Mouse (Mus musculus): Measurements from ENCODE around the gene Bach2.

Gene Bach2

DNA sequence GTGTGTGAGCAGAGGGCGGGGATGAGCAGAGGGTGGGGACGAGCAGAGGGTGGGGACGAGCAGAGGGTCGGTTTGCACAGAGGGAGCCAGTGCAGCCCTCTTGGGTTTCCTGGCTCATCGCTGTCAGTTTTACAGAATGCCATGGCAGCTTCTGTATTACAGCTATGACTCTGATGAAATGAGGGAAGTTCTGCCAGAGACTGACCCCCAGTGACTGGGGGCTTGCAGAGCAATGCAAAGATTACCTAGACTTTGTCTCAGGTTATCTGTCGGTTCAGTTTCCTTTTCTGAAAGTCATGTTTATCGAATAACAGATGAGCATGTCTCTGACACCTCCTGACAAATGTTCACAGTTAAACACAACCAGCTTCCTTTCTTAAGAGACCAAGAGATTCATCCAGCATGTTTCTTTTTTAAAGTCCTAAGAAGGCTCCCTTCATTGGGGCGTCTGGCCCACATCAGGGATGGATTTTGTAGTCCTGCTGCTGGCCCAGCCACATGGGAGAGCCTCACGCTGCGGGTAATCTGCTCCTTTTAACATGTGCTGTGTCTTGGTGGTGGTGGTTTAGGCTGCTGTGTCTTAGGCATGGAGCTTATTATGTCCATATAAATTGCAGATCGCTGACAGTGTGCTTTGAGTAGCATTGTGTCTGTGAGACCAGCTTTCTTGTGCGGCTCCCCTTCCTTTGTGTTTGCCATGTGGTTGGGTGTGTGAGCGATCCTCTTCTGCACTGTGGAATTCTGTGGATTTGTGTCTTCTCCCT lies 126.7 kb downstream of the Bach2 start:
- DNase-seq = no peak

DNA sequence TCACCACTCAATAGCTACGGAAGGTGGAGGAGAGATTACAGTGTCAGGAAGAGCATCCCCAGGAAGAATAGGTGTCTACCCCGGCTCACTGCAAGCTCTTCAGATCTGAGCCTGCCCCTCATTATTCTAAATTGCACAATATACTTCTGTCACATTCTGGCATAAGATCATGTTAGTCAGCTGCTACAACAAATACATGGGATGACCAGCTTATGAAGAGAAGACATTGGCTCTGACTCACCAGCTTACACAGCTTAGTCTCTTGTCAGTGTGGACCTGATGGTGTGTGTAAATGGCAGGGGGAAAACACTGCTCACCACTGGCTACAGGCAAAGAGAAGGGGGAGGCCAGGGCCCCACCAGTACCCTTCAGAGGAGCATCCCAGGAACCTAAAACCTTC lies 127.6 kb downstream of the Bach2 start:
- no peak for DNase-seq

DNA sequence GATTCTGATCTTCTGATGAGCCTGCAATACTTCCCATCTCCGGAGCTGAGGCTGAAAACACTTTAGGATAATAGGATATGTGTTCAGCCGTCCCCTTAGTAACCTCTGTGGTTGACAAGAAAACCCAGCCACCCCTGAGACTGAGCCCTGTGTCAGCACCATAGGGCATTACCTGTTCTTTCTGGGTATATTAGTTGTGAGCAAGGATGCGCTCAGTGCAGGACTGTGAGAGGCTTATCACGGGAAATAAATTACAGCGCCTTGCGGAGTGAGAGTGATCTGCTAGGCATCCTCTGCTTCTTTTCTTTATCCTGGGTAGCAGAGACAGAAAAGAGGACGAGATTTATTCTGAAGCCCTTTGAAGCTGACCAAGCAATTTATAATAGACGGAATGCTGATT lies 129.7 kb downstream of the Bach2 start:
- DNase-seq = no peak

DNA sequence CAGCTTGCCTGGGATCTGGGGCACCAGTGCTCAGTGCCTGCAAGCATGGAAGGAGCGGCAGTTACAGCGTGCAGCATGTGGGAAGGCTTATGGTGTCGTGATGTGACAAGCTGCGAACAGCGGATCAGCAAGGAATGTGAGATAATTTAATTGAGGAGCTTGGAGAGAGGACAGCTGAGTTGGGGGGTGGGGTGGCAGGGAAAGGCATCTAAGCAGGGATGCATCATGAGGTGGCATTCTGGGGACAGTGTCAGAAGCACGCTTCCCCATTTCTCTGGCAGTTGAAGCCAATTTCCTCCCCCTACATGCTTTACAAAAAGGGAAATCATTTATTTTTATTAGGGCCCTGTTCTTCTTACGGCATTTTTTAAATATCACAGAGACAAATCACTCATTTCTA lies 134.5 kb downstream of the Bach2 start:
- no peak for DNase-seq

DNA sequence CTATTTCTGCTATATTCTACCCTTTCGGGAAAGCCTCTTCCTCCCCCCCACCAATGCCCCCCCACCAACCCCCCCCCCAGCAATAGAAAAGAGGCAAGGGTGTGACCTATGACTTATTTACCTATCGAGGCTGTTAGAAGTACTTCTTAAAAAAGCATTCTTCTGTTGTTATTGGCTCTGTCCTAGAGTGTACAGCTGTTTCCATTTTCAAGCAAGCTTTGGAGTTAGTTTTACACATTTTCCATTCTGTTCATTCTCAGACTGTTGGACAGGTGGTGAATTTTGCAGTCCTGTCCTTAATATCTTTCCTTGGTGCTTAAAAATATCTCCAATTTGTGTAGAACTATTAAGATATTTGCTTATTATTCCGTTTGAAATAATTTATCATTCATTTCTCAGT lies 134.9 kb downstream of the Bach2 start:
- no peak for DNase-seq

DNA sequence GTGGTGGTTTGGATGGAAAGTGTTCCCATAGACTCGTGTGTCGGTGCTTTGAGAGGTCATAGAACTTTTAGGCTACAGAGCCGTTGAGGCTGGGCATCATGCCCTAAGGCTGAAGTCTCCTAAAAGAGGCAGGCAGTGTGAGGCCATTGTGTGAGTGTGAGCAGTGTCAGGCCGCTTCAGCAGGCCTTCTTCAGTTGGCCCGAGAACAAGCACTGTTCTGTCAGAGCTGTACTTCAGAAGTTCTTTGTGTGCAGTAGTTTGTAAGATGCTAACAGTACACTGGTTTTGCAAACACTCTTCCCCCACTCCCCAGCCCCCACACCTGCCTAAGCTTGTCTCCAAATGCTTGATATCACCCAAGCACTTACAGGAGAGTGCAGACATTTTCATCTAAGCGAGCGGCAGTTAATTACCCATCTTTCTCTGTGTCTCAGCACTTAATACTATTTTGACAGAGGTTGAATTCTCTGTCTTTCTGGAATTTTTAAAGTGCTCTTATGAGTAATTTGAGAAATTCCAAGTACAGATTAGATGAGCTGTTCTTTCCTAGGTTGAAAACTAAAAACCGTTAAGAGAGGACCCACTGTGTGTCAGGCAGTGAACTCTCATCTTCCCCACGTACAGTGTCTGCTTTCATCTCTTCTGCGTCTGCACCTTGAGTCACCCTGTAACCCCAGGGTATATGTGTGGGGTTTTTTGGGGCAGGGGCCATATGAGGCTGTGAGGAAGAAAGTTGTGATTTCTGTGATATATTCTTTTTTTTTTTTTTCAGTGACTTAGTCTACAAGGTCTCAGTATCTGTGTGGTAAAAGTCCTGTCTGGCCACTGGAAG lies 136.4 kb downstream of the Bach2 start:
- DNase-seq = no peak

DNA sequence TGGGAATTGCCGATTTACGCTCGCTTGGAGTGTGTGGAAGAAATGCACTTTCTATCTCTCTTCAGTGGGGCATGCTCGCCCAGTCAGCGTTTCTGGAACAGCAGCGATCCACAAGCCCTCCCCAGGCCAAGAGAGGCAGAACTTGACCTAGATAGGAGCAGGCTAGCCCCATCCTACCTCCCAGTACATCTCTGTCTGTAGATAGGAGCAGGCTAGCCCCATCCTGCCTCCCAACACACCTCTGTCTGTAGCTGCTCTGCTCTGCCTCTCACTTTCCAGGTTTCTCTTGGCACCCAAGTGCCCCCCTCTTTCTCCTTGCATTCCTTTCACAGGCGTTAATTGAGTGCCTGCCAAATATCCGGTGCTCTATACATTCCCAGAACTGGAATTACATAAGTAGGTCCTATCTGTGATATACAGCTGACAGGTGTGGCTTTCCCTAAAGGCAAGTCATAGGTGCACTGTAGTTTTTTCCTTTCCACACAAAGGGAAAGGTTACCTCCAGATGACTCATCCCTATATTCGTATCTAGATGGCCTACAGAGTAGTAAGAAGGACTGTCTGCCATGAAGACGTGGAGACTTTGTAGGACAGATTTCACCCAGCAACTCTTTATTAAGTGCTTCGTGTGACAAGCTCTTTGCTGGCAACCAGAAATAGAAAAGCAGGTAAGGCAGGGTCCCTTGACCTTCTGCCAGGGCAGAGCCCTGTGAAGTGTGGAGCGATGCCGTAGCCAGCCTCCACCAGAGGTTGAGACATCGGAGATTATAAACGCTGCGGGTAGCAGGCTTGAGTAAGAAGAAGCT lies 137.3 kb downstream of the Bach2 start:
- DNase-seq = no peak

DNA sequence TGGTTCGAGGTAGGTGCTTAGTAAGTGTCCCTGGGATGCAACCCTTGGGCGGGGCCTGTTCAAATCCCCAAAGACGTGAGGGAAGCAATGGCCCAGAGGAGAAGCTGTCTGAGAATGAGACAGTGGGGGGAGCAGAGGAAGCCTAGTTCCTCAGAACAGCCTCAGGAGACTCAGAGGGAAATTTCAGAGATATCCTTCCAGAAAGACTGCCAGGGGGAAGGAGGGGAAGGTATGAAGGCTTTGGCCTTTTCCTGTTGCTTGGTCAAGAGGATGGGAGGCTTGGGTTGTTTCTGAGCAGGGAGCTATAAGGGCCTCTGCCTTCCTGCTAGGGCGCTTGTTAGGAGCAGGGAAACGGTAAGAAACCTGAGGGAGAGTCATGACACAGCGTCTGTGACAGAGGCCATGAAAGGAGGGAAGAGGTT lies 137.9 kb downstream of the Bach2 start:
- DNase-seq = no peak

DNA sequence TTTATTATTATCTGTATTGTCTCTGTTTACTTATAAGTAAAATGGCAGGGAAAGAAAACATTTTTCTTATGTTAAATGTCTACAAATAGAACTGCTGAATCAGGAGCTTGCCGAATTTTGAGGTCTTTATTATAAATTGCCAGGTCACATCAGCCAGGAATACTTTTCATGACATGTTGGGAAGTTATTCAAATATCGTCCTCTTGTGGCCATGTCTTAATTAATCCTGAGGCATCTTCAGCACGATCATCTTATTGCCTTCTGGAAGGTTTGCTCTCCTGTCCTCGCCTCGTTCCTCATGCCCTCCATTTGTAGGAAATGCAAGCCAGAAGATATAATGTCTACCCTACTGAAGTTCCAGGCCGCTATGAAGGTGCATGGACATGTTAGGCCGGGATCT lies 140.5 kb downstream of the Bach2 start:
- DNase-seq = no peak

DNA sequence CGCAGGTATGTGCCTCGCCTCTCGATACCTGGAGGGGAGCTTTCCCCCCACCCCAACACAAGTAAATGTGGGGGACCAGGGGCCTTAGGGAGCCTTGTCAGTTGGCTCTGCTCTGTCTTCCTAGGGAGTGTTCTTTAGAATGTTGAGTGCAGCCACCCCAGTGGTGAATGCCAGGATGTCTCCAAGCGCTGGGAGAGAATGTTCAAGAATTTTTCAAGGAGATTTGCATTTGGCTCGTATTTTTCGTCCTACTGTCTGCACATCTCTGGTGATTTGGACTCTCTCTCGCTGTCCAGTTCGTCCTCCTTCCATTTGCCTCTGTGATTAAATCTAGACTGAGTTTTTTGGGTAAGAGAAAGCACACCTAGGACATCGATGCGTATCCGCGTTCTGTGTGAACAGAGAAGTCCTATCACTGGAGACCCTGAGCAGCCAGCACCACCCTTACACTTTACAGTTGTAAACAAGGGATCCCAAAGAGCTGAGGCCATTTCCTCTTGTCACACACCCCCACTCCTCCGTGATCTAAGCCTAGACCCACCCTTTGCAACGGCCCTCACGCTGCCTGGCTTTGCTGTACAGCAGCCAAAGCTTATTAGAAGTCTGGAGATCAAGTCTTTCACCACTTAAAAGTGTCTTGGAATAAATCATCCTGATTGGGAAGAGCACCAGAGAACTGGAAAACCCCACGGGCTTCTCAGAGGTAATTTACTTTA lies 143.2 kb downstream of the Bach2 start:
- no peak for DNase-seq

DNA sequence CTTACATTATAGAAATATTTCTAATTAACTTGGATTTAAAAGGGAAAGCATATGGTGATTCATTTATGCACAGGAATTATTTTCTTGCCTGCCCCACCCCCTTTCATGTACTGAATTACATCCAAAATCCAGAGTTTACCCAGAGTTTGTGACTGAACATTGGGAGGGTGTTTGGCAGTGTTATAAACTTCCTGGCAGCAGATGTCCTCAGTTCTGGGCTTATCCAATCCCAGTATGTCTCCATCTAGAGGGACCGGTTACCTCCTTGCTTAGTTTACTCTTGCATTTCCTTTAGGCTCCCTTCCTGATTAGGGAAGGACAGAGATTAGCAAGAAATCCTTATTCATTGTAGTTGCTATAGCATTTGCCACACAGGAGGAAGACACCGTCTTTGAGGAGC lies 146.5 kb downstream of the Bach2 start:
- DNase-seq = no peak

DNA sequence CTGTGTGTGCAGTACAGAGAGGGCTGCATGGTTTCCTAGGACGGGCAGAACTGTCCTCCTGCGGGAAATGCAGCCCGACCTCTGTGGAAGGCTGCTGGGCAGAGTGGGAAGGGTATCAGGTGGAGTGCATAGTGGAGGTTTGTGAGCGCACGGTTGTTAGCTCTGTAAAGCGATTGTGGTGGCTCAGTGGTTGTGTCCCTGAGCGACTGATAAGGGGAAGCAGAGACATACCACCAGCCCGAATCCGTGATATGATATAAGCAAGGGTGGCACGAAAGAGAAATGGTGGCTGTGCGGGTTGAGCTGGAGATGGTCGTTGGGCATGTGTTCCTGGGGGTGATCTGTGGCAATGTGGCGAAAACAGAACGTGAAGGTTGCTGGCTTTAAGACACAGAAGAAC lies 147.0 kb downstream of the Bach2 start:
- DNase-seq = no peak

DNA sequence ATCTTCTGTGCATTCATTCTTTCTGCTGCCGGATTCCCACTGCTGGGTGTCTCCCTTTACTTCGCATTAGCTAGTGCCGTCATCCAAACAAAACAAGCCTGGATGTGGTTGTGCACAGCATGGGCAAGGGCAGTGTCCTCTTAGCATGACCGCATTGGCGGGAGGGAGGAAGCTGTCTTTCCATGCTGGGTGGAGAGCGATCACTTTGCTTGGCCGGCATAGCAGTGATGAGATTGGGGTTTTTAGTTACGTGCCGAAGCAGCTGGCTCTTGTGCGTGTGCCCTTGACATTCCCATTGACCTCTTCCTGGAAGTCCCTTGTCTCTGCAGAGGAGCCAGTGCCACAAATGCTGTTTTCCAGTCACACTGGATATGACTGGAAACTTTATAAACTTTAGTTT lies 147.7 kb downstream of the Bach2 start:
- DNase-seq = no peak

DNA sequence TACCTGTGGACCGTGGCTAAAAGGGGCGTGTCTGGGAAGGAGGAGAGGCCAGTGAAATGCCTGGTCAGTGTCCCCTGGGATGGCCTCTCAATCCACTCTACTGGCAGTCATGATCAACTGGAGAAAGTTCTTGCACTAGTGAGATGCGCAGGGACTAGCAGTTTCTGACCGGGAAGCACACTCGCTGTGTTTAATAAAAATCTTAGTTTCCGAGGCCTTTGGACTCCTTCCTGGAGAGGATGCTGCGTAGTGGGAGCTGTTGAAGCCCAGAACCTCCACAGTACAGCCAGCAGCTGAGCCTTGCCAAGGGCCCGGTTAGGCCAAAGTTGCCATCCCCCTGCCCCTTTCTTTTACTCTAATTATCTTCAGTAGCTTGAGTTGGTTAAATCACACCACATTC lies 148.3 kb downstream of the Bach2 start:
- no peak for DNase-seq

DNA sequence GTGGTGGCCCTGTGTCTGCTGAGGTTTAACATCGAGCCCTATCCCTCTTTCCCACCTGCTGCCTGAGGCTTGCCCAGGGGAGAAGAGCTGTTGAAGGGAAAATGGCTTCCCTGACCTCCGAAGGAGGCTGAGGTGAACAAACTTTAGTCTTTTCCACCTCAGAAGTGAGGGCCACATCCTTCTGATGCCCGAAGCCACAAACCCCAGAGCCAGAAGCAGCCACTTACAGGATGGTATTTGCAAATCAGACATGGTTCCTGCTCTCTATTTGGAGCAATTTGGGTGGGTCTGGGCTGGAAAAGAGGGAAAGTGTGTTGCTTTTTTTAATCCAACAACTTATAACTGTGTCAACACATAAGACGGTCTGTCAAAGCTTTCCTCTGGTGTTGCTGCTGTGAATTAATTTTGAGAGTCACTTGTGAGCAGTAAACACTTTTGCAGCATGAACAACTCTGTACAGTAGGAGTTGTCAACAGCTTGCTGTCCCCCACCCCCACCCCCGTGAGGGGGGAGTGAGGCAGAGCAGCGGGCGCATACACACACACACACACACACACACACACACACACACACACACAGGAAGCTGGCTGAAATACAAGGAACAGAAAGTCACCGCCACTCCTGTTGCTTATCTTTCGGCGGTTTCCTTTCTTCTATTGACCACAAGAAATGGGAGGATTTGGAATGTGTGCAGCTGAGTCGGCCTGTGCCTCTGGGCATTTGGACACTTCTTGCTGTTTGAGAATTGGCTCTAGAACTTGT lies 149.1 kb downstream of the Bach2 start:
- no peak for DNase-seq

DNA sequence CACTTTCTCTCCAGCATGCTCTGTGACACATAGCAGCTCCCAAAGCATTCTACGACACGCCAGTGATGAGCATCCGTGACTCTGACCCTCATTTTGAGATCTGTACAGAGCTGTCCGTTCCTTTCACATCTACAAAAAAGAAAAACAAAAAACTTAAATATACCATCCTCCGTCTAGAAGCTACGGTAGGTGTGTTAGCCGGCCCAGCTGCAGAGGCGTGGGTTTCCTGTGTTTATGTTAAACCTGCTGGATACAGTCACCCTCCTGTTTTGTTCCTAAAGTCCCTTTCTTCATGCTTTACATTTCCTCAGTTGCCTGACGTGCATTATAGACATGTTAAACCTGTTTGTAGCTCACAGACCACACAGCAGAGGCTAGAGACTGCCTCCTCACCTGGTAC lies 150.0 kb downstream of the Bach2 start:
- no peak for DNase-seq

DNA sequence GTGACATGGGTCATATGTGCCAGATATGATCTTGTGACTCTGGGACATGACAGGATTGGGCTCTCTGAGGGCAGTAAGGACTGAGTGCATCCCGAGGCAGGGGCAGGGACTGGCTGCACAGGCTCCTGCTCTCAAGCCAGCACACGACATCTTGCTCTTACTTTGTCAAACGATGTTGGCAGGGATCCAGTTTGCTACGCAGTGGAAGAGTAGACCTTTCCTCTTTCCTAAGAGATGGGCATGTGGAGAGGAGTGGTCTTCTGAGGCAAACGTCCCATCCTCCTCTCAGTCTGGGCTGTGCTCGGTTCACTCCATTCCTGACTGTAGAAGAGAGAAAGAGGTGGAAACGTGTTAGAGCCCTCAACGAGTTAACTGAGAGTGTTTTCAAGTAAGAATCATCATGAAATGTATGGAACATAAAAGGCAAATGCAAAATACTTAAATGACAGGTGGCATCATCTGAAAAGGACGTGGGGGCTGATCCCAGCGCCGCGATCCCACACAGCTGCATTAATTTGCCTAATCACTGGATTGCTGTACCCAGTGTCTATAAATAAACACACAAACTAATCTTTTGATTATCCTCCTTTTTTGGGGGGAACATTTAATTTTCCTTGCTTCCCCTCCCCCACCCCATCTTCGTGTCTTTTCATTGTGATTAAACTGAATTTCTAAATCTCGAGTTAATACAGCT lies 150.7 kb downstream of the Bach2 start:
- DNase-seq = no peak

DNA sequence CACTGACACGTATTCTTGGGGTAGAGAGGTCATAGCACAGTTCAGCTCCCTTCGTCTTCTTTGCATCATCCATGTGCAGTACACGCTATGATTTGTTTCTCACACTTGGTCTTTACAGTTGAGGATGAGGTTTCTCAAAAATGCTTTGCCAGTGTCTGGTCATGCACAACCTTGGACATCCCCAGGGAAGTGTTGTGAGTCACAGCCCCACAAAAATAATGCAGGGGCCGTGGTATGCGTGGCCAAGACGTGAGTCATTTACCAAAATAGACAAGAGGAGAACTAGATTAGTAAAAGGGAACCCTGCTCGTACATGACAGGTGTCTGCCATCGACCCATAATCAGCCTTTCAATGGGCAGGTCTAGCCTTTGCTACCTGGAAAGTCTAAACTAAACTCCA lies 152.7 kb downstream of the Bach2 start:
- DNase-seq = no peak

DNA sequence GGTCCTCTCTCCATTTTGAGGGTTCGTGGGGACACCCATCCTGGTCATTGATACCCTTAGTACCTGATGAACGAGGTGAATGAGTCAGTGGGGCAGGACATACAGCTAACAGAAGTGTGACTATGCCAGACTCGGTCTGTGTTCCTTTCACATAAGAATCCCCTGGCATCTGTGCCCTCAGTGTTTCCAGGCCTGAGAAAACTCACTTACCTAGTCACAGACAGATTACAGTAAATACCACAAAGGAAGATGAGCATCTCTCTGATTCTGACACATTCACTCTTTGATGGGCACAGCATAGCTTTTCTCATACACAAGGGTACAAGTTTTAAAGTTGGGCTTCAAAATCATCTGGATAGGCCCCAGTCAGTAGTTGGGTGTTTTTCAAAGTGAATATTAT lies 154.6 kb downstream of the Bach2 start:
- no peak for DNase-seq

DNA sequence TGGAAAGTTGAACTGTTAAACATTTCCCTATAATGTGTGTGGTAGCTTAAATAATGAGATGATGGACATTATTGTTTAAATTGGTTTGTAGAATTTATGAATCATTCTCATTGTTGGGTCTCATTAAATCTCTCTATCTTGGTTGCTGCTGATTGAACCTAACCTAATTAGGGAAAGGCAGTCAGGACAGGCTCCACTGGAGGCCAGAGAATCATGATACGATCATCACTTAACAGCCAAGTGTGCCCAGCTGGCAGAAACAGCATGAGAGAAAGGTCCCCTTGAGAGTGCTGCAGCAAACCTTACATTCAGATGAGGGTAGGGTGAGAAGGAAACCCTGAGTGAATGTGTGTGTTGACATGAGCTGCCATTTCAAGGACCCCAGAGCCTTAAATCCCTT lies 155.3 kb downstream of the Bach2 start:
- no peak for DNase-seq

DNA sequence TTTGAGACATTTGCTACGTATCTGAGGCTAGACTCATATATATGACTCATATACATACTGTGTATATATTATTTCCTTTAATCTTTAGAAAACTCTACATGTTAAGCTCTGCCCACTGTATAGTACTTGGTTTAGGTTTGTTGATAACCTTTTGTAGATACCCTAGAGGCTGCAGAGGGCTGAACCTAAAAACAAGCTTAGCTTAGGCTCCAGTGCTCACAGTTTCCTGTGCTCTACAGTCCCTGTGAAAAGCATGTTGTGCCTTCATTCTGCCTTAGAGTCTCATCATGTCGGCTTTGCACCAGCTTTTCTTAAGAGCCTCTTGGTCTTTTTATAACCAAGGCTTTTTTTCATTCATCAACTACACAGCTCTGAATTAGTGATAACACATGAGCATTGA lies 156.2 kb downstream of the Bach2 start:
- DNase-seq = no peak

DNA sequence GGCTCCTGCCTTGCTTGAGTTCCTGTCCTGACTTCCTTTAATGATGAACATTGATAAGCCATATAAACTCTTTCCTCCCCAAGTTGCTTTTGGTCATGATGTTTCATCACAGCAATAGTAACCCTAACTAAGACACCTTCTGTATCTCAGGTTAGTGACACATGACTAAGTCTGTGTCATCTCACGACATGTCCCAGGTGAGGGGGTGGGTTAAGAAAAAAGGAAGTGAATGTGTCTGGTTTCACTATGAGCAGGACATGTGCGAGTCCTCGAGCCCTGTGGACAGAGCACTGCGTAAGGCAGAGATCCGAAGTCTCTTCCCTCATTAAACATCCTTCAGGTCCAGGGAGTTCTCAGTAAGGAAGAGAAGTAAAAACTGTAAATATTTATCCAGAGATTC lies 162.9 kb downstream of the Bach2 start:
- DNase-seq = no peak
